Mouse (Mus musculus) liver, postnatal 0 days (tissue): ENCODE data around the gene Ubd.

ENCODE experiments used
- CTCF ChIP-seq: sonication (generic); IDR thresholded peaks from 2 replicates; pipeline ENCODE4 v1.5.1; 2016; ENCODE audit warnings: antibody characterized with exemption, low read depth
- EP300 ChIP-seq: IDR thresholded peaks from 2 replicates; pipeline ENCODE4 v1.6.1; 2016; ENCODE audit warnings: antibody characterized with exemption, low read depth, mild to moderate bottlenecking

- no peak for TF ChIP-seq EP300
- TF ChIP-seq CTCF: no peak
Measured at GRCm38 (mm10) chr17:37193656-37194055, at the start of gene Ubd.
